Mouse (Mus musculus) 3134 (cell line): ENCODE measurements around the gene St5.

Experiments used
- DNase-seq: peaks from one replicate; pipeline ENCODE4 v3.0.0-alpha.2; 2011; ENCODE audit warnings: low spot score; ENCODE audit not compliant: insufficient read length; ENCODE audit errors: extremely low read depth

St5 gene

DNA sequence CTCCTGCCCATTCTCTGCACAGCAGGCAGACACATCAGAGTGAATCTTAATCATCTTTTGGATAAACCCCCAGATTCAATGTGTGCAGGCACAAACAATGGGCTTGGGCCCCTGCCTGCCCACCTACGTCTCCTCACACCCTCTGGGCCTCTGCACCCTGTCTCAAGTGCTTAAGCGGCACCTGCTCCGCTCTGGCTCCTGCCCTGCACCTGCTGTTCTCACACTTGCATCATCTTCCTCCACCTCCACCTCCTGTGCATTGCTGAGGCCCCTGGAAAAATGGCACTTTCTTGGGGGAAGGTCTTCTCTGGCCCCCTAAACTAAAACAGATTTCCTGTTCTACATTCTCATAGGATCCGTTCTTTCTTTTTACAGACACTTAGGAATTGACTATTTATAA lies 169.5 kb downstream of the St5 start:
- no peak for DNase-seq

GRCm38 (mm10) chr7:109533129-109533528 lies 170.3 kb downstream of the St5 start:
- DNase-seq: no peak

DNA sequence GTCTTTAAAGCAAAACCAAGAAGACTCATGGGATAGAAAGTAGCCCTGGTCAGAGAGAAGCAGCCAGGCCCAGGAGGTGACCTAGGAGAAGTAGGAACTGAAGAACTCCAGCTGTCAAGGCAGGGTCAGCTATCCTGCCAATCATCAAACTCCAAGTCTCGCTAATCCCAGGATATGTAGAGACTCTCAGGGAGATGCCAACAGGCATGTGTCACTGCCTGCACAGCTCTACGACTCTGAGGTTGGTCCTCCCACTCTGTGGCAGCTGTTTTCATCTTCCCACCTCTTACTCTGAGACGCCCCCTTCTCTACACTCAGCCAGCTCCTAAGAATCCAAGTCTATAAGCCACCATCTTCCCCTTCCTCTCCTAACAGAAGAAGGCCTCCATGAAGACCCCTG lies 170.7 kb downstream of the St5 start:
- DNase-seq: no peak

DNA sequence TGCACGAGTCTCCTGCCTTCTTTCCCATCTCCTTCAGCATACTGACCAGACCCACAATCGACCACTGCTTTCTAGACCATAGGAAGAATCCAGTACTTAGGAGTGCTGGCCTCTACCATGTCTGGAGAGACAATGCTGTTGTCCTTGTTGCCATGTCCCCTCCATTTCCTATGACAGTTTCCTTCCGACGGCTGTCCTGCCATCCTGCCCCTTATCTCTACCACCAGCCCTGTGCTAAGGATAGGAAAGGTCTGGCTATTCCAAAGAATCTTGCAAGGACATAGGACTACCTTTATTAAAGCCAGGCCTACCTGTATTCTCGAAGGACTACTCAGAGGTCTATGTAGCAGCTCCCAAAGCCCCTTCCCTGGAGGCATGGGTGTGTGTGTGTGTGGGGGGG lies 171.9 kb downstream of the St5 start:
- no peak for DNase-seq

DNA sequence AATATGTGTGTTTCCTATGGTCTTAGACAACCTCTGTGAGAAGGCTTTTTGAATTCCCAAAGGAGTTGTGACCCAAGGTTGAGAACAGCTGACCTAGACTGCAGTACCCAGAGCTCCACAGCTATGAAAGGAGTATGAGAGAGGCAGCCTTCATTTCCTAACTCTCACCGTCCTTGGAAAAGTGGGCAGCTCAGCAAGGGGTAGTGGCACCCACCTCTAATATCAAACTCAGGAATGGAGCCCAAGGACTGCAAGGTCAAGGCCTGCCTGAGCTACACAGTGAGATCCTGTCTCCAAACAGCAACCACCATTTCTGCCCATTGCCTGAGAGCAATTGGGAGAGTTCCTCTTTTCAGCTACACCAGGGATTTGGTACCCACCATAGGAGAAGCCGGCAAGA lies 173.7 kb downstream of the St5 start:
- DNase-seq: no peak

DNA sequence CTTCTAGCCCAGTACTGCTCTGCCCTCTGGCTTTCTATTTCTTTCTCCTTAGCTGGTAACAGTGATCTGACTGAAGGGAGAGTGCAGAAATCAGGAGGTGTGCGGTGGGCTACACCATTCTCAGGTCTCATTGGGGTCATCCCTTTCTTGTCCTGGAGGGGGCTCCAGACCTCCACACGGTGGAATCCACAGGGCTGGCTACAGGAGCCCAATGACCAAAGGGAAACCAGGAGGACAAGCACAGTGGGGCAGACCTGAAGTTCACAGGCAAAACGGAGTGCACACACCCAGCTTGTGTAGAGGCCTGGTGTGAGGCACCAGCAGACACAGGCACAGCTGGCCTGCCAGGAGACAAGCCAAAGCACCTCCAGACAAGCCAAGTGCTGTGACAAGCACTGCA lies 175.0 kb downstream of the St5 start:
- peak; percentile 38 for DNase-seq

- no peak for DNase-seq
Observed at GRCm38 (mm10) chr7:109527536-109527935, 175.9 kb downstream of the St5 start.

DNA sequence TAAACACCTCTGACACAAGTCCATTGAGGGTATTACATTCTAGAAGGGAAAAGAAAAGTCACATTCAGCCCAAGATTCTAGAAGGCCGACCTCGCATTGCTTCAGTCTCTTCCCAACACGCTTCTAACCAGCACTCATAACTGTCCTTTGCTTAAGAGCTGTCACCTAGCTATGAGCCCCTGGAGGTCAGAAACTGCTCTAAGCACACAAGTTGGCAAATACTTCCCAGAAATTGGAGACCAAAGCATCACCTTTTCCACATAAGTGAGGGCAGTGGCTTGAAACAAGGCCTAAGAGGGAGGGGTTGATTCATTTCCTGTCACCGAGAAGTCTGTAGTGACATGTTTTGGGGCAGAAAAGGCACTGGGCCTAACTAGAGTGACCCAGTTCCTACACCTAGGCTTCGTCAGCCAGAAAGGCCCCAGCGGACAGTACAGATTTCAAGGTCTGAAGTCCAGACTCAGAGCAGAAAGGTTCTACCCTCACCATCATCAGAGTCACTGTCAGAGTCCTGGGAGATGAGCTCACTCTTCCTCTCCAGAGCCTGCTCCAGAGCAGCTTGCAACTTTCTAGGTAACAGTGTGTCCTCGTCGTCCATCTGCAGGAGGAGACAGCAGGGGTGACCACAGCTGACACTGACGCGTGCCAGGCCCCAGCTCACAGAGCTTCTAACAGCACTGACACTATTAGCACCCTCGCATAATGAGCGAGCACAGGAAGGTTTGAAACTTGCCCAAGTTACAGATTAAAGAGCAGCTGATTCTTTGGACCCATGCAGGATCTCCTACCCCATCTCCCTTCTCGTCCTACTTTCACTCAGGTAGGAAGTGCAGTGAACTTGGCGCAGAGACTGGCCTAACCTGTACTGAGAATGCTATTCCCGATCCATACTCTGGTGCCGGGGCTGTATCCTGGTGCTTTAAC lies 177.4 kb downstream of the St5 start:
- no peak for DNase-seq

DNA sequence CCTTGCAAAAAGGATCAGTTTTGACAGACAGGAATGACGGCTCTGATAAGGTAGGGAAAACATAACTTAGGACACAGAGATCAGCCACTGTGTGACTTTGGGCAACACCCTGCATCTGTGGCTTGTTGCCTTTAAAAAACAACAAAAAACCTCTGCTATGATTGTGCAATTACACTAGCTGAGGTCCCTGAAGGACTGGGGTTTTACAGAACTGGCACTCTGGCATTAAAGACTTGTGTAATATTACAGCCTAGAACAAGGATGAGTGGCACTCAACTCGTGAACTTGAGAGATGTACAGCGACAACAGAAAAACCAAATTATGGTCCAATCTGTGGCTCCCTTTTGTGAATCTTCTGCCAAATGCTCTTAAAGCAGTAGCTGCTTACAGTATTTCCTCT lies 178.6 kb downstream of the St5 start:
- DNase-seq: no peak

DNA sequence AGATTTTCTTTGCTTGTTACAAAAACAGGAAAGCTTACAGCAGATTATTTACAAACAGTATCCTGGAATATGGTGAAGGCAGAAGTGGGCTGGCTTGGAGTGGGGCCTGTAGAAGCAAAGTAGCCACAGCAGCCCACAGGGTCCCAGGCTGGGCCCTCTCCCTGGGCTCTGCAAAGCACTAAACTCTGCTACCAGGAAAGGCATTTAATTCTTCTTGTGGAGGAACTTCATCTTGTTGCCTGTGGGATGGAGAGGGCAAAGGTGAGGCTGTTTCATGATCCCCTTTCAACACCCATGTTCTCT lies 179.0 kb downstream of the St5 start:
- no peak for DNase-seq

DNA sequence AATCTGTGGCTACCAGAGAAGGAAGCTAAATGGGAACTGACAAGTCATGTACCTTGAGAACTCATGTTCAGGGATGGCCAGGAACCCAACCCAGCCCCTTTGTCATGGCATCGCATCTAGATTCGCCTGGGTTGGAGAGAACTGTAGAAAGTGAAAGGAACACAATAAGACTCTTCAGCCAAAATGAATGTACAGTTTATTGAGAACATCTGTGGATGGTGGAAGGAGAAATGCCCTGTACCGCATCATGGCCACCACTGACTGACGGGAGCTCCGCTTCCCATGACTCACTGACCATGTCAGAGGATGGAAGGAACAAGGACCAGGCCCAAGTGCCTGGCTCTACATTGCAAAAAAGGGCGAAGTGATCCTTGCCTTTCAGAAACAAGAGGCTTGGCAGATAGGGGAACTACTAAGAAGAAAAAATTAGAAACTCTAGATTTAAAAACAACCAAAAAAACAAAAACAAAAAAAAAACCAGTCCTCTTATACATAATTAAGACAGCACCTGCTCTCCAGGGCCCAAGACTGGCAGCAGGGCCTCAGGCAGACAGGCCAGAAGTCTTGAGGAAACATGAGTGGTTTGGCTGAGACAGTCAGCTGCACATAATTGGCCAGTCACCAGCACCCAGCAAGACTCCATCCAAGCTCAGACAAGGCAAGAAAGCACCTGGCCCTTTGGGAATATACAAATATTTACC lies 179.5 kb downstream of the St5 start:
- DNase-seq: peak; percentile 46

- DNase-seq: no peak
Observed at GRCm38 (mm10) chr7:109523304-109523703, 180.1 kb downstream of the St5 start.

- no peak for DNase-seq
Observed at GRCm38 (mm10) chr7:109522084-109522483, 181.3 kb downstream of the St5 start.

DNA sequence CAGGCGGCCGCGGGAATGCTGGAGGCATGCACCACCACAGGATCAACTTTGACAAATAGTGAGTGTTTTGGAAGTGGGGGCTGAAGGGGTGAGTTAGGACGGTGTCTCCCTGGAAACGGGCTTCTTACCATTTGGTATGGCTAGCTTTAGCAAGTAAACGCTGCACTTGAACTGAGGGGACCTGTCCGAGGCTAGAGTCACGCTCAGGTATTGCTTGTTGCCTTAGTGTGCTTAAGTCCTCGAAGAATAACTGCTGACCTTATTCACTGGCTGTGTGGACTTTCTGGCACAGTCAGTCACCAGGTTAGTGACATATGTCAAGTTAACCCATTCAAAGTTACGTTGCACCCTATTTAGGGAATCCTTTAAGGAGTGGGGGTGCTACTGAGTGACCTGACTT lies 183.5 kb downstream of the St5 start:
- DNase-seq: no peak

DNA sequence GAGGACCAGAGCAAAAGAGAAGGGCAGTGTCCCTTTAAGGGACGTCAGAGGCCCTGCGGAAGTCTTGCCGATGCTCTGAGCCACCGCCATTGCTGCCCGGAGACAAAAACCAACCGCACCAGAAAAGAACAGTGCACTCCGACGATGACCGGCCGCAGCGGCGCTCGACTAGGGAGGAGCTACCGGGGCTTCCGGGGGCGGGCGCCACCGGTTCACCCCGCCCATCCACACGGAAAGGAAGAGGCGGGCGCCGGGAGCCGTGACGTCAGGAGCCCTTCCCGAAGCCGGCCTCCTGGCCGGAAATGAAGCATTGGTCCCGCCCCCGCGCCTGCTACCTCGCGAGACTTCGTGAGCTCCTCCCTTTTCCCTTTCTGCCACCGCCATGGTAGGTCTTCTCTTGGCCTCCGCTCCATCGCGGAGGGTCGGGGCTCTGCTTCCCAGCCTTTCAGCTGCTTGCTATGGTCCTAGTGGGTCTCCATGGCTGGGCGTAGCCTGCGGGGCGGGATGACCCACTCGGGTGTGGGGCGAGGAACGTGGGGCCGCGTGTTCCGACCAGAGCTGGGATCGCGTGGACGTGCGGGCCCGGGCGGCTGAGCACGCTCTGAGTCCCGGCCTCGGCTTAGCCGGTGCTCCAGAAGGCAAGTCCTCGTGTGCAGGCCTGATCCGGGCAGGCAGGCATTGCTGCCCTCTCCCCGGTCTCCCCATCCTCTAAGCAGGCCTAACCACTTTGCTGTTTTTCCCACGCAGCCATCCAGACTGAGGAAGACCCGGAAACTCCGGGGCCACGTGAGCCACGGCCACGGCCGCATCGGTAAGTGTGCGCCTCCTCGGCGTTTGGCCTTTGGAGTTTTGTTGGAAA lies 184.3 kb downstream of the St5 start, which contains the start of gene Rpl27a:
Rpl27a (plus strand) TSS at position 310 of the 859 bp plus-strand sequence.
- peak; percentile 96 for DNase-seq

DNA sequence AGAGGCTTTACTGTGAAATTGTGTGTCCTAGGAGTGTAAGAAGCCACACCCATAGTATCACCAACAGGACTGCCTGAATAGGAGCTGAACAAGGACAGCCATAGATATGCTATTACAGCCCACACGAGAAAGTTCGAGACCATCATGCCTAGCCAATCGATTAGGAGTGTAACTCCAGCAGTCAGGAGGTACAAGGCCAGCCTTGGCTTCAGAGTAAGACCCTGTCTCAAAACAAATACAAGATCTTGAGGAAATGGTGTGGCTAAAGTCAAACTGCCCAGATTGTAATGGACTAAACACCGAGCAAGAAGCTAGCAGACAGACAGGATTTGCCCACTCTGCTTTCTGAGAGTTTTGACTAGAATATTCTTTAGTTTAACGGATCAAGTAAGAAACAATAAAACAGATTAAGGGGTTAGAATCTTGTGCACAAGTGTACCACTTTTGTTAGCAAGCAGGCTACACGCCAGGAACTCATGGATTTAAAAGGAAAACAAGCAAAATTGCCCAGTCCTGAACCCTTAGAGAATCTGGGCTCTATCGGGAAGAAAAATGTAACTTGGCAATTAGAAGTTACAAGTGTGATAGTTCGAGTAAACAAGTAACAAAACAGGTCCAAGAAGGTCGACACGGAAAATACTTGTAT lies 185.2 kb downstream of the St5 start:
- DNase-seq: no peak

GRCm38 (mm10) chr7:109516500-109516899 lies 186.9 kb downstream of the St5 start:
- DNase-seq: no peak

GRCm38 (mm10) chr7:109511838-109512237 lies 191.6 kb downstream of the St5 start:
- no peak for DNase-seq

GRCm38 (mm10) chr7:109510799-109511198 lies 192.6 kb downstream of the St5 start:
- DNase-seq: no peak

DNA sequence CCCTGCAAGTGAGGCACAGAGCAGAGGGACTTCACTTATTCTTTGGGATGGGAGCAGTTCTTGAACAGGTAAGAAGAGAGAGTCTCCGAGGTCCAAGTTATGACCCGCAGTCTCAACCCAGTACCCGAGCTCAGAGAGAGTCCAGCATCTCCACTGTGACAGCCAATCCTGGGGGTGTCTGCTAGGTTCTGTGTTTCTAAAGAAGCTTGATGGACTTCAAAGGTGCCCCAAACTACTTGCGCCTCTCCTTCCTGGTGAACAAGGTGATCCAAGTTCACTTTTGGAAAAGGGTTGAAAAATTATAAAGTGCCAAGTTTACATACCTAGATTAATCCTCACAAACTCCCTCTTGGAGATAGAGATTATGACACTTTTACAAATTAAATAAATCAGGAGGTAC lies 195.4 kb downstream of the St5 start, which contains the start of gene Trim66:
Trim66 (minus strand) TSS at position 101 of the 400 bp plus-strand sequence.
- DNase-seq: no peak

- DNase-seq: no peak
Observed at GRCm38 (mm10) chr7:109507572-109507971, 195.8 kb downstream of the St5 start.
